Mouse (Mus musculus) heart, embryonic 10.5 days (tissue): Measurements from ENCODE around the gene Kpnb1. TPM values are rescaled to one million over a fixed set of nuclear protein-coding genes. Genes with fewer than 3 reads are reported as not detected.

Source experiments
- DNase-seq: peaks from one replicate; pipeline ENCODE4 v3.0.0-alpha.2; 2017; ENCODE audit warnings: low spot score
- H3K27ac ChIP-seq: fragments of 300-500 bp; sonication (generic); 2 replicates; pipeline ENCODE4 v1.5.1; 2016; ENCODE audit warnings: mild to moderate bottlenecking
- H3K27me3 ChIP-seq: fragments of 300-500 bp; sonication (generic); 2 replicates; pipeline ENCODE4 v1.6.1; 2016; ENCODE audit warnings: mild to moderate bottlenecking; ENCODE audit not compliant: poor library complexity, insufficient read depth, severe bottlenecking
- H3K36me3 ChIP-seq: fragments of 300-500 bp; sonication (generic); 2 replicates; pipeline ENCODE4 v1.6.1; 2016; ENCODE audit warnings: mild to moderate bottlenecking, moderate library complexity
- H3K4me1 ChIP-seq: fragments of 300-500 bp; sonication (generic); 2 replicates; pipeline ENCODE4 v1.6.1; 2016; ENCODE audit warnings: mild to moderate bottlenecking
- H3K4me3 ChIP-seq: fragments of 300-500 bp; sonication (generic); 2 replicates; pipeline ENCODE4 v1.5.1; 2016; ENCODE audit warnings: mild to moderate bottlenecking, moderate library complexity
- H3K9me3 ChIP-seq: fragments of 300-500 bp; sonication (generic); 2 replicates; pipeline ENCODE4 v1.6.1; 2016; ENCODE audit warnings: mild to moderate bottlenecking, moderate library complexity
- WGBS: fragments of 180-500 bp; shearing (Covaris S2); methylation state at CpG from one replicate; pipeline ENCODE4 v1.1.7; 2016; 5-methylcytosine and 5-hydroxymethylcytosine counted together
- polyA plus RNA-seq: library from polyadenylated mRNA; unstranded; fragments of >200 nt; fragmentation: Nextera tagmentation; extraction: Ambion mirVana; gene quantifications from 2 replicates; pipeline ENCODE4 v1.2.1, GENCODE M21; 2016

The Kpnb1 gene
- polyA plus RNA-seq, 1 experiment from 2014 or later, result 72.2 TPM

DNA sequence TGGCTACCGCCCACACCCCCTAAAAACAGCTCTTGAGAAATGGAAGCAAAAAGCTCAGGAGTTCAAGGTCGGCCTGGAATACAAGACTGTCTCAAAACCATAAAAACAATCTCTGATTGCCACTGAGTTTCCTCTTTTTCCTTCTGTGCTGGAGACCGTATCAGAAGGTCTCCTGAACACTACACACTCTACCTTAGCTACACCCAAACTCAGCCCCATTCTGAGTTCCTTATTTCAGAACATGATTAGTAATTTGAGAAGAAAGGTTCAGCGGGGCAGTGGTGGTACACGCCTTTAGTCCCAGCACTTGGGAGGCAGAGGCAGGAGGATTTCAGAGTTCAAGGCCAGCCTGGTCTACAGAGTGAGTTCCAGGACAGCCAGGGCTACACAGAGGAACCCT is 6.6 kb downstream of the Kpnb1 start:
- no peak overlapping the region for H3K27ac ChIP-seq
- WGBS, result 90% methylated on average over 5 of the region's 5 CpGs
- no peak overlapping the region for H3K4me3 ChIP-seq

GRCm38 (mm10) chr11:97178198-97178597 is 9.5 kb downstream of the Kpnb1 start:
- WGBS, result 93% methylated on average over 2 of the region's 2 CpGs
- no peak for DNase-seq
- no peaks in the 10 kb centered on the region for H3K4me1 ChIP-seq
- H3K27me3 ChIP-seq, result no peaks in the 10 kb centered on the region
- H3K4me3 ChIP-seq, result no peak overlapping the region
- H3K27ac ChIP-seq, result no peak overlapping the region
- H3K9me3 ChIP-seq, result no peaks in the 10 kb centered on the region
- peaks cover 99% of the 10 kb centered on the region for H3K36me3 ChIP-seq

More for the DNA sequence above, 6.6 kb downstream of the Kpnb1 start:
- H3K9me3 ChIP-seq, result no peaks in the 10 kb centered on the region
- H3K36me3 ChIP-seq, result peaks cover 99% of the 10 kb centered on the region
- no peaks in the 10 kb centered on the region for H3K27me3 ChIP-seq
- no peak for DNase-seq
- H3K4me1 ChIP-seq, result peaks cover 11% of the 10 kb centered on the region

DNA sequence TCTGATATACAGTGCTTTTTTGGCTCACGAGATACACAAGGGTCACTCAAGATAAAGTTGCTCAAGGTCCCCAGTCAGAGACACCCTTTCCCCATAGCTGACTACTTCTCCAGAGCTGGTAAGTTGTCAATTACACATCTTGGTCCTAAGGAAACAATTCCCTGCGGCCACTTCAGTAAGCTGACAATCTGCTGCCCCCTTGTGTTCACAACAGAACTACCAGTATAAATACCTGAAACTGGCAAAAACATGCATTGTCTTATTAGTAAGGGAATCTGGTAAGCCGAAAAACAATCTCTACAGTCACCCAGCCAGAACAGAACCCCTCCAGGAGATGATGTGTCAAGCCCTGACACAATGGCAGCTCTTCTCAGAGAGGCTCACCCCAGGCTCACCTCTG is 10.8 kb downstream of the Kpnb1 start:
- Histone ChIP-seq H3K9me3 (no peaks in the 10 kb centered on the region), H3K4me3 (no peak overlapping the region), H3K27me3 (no peaks in the 10 kb centered on the region), H3K27ac (no peak overlapping the region), H3K36me3 (peaks cover 99% of the 10 kb centered on the region), H3K4me1 (no peaks in the 10 kb centered on the region)
- 56% methylated on average over 3 of the region's 3 CpGs for WGBS
- DNase-seq, result no peak

DNA sequence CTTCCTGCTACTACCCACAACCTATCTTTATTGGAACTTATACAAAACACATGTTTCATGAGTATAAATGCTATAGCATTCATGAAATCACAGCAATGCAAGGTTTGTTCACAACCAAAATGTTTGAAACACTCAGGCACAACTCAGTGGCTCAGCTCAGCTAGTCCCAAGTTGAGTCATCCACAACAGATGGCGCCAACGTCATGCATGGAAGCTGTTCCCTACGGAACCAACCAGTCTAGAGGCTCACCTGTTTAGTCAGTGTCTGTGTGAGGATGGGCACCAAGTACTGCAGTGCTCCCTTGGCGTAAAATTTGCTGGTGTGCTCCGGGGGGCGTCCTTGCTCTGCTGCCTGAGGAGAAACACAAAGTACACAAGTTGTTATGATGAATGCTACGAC is 12.2 kb downstream of the Kpnb1 start:
- H3K27ac ChIP-seq, result no peak overlapping the region
- no peaks in the 10 kb centered on the region for H3K9me3 ChIP-seq
- peaks cover 99% of the 10 kb centered on the region for H3K36me3 ChIP-seq
- H3K4me3 ChIP-seq, result no peak overlapping the region
- no peaks in the 10 kb centered on the region for H3K27me3 ChIP-seq
- DNase-seq, result no peak
- no peaks in the 10 kb centered on the region for H3K4me1 ChIP-seq
- 94% methylated on average over 7 of the region's 7 CpGs for WGBS

- Histone ChIP-seq H3K27ac (no peak overlapping the region), H3K27me3 (no peaks in the 10 kb centered on the region), H3K9me3 (no peaks in the 10 kb centered on the region), H3K4me1 (no peaks in the 10 kb centered on the region), H3K36me3 (peaks cover 99% of the 10 kb centered on the region), H3K4me3 (no peak overlapping the region)
- WGBS, result 62% methylated on average over 6 of the region's 6 CpGs
- DNase-seq, result no peak
These were observed 27.3 kb downstream of the Kpnb1 start for GRCm38 (mm10) chr11:97160341-97160740.

- WGBS, result 82% methylated on average over 7 of the region's 7 CpGs
- H3K27ac ChIP-seq, result no peak overlapping the region
- H3K4me1 ChIP-seq, result peaks cover 11% of the 10 kb centered on the region
- H3K9me3 ChIP-seq, result no peaks in the 10 kb centered on the region
- DNase-seq, result no peak
- peaks cover 76% of the 10 kb centered on the region for H3K36me3 ChIP-seq
- no peak overlapping the region for H3K4me3 ChIP-seq
- H3K27me3 ChIP-seq, result no peaks in the 10 kb centered on the region
These were observed 30.7 kb downstream of the Kpnb1 start for GRCm38 (mm10) chr11:97156999-97157398.

DNA sequence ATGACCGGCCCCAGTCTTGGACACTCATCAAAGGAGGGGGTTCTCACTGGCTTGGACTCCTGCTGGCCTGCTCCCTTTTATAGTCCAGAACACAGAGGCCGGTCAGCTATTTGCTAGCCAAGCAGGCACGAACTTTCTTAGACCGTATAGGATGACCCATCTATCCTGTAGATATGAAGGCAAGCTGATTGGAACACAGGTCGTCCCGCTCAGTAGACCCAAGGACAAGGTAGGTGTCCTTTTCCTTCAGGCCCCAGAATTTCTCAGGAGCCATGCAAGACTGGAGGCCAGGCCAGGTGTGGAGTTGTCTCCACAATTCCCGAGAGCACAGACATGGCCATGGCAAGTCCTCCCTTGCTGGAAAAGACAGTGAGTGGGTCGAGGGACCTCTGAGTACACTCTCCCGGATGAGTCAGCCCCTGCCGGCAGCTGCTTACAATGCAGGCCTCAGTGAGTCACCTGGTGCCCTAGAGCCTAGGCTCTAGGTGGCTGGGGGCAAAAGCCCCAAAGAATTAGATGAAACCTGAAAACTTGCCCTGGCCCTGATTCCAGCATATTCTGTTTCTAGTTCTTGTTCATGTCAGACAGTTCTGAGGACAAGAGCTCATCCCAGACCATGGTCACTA is 34.9 kb downstream of the Kpnb1 start:
- no peak overlapping the region for H3K27ac ChIP-seq
- H3K36me3 ChIP-seq, result peaks cover 35% of the 10 kb centered on the region
- H3K4me3 ChIP-seq, result no peak overlapping the region
- H3K4me1 ChIP-seq, result peaks cover 47% of the 10 kb centered on the region
- WGBS, result 28% methylated on average over 10 of the region's 10 CpGs
- H3K9me3 ChIP-seq, result no peaks in the 10 kb centered on the region
- no peak for DNase-seq
- H3K27me3 ChIP-seq, result peaks cover 20% of the 10 kb centered on the region

DNA sequence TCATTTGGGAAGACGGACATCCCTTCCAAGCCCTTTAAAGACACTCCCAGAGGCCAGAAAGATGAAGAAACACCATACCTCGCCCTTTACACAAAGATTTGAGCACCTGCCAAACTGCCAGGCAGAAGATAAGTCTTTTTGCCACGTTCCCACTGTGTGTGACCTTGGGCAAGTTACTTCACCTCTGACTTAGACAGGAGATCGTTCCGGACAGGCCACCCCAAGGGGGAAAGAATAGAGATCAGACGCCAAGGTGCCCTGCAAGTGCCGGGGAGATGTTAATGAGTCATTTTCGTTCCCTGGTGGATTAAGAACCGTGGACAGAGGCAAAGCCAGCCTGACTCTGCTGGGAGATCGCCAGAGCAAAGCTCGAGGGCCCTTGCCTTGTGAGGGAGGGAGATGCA is 35.7 kb downstream of the Kpnb1 start:
- peaks cover 31% of the 10 kb centered on the region for H3K36me3 ChIP-seq
- no peaks in the 10 kb centered on the region for H3K9me3 ChIP-seq
- H3K4me3 ChIP-seq, result peak overlapping the region; percentile 83
- WGBS, result 1% methylated on average over 11 of the region's 11 CpGs
- H3K27ac ChIP-seq, result 0 out of 2 replicates have a peak overlapping the region, but pooled peaks have one; percentile 93
- H3K4me1 ChIP-seq, result peaks cover 51% of the 10 kb centered on the region
- no peak for DNase-seq
- peaks cover 20% of the 10 kb centered on the region for H3K27me3 ChIP-seq

- H3K27me3 ChIP-seq, result peaks cover 20% of the 10 kb centered on the region
- WGBS, result 1% methylated on average over 34 of the region's 64 CpGs
- H3K27ac ChIP-seq, result peak within 1 kb of the TSS; percentile 93
- H3K4me1 ChIP-seq, result peaks cover 55% of the 10 kb centered on the region
- H3K4me3 ChIP-seq, result peak within 1 kb of the TSS; percentile 83
- H3K9me3 ChIP-seq, result no peaks in the 10 kb centered on the region
- H3K36me3 ChIP-seq, result peaks cover 27% of the 10 kb centered on the region
- DNase-seq, result no peak
These were observed 36.3 kb downstream of the Kpnb1 start, which contains the start of gene Tbkbp1 for GRCm38 (mm10) chr11:97151343-97151801. Gene Tbkbp1, minus strand, starts transcription at chr11:97151495.

DNA sequence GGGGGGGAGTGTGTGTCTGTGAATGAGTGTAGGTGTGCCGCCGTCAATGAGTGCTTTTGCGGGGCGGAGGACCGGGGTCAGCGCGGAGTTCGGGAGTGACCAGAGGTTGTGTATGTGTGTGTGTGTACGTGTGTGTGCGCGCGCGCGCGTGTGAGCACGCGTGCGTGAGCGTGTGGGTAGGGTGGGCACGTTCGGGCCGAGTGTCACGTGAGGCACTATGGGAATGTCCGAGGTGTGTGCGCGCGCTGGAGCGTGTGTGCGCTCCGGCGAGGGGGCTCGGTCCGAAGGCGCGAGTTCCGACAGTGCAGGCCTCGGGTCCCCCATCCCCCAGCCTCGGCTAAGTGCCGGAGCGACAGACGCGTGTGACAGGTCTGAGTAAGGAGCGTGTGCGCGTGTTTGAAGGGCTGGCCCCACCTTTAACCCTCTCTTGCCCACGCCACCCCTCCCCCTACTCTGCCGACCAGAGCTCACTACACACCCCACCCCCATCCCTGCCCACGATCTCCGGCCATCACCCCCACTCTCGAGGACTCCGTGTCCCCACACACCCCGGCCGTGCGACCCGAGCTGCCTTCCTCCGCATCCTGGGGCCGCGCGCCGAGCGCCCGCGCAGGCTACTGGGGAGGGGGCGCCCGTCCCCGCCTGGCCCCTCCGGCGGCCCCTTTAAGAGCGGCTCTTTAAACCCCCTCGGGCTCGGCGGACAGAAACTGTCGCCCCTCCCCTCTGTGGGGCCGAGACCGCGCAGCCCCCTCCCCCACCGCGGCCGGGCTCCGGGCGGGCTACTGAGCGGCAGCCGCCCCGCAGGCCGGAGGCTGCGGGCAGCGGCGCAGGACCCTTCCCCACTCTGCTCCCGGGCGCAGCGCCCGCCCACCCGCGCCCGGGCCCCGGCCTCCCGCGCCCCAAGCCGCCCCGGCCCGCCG is 37.0 kb downstream of the Kpnb1 start:
- H3K27ac ChIP-seq, result peak overlapping the region; percentile 93
- peak; percentile 84 for DNase-seq
- H3K36me3 ChIP-seq, result peaks cover 26% of the 10 kb centered on the region
- peak overlapping the region; percentile 83 for H3K4me3 ChIP-seq
- H3K27me3 ChIP-seq, result peaks cover 25% of the 10 kb centered on the region
- no peaks in the 10 kb centered on the region for H3K9me3 ChIP-seq
- H3K4me1 ChIP-seq, result peaks cover 62% of the 10 kb centered on the region
- under 1% methylated on average over 101 of the region's 102 CpGs for WGBS

DNA sequence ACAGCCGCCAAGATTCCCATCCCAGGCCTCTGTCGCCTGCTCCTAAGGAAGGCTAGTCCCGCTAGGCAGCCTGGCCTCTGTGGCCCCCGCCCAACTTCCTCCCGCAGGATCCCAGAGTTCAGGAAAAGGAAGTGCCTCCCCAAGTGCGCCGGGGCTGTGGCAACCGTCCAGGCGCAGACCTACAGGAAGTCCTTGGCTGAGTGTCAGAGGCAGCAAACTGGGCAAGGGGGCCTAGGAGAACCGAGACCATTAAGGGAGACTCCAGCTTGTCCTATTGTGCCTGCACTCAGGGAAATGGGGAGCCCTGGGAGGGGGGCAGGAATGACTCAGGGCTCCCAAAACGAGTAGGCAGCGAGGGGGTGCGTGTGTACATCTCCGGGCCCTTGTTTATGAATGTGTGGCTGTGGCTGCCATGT is 37.7 kb downstream of the Kpnb1 start:
- Histone ChIP-seq H3K27me3 (peaks cover 30% of the 10 kb centered on the region), H3K36me3 (peaks cover 25% of the 10 kb centered on the region), H3K27ac (peak overlapping the region; percentile 93), H3K4me1 (peaks cover 67% of the 10 kb centered on the region), H3K4me3 (peak overlapping the region; percentile 83), H3K9me3 (no peaks in the 10 kb centered on the region)
- DNase-seq, result no peak
- WGBS, result 2% methylated on average over 14 of the region's 14 CpGs

DNA sequence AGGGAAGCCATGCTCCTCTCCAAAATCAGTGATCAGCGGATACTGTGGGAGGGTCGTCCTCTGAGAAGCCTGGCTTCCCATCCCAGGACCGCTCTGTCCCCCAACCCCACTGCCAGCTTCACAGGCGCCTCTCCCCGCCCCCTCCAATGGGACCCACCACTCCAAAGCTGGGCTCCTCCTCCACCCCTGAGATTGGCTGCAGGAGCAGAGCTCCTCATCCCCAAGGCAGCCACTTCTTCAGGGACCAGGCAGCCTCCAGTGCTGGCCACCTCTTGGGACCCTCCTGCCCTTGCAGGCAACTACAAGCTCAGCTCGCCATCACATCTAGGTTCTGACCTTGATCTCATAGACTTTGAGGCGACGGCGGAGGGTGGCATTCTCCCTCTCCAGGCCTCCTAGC is 38.7 kb downstream of the Kpnb1 start:
- WGBS, result 17% methylated on average over 9 of the region's 9 CpGs
- DNase-seq, result no peak
- peaks cover 32% of the 10 kb centered on the region for H3K27me3 ChIP-seq
- peak overlapping the region; percentile 83 for H3K4me3 ChIP-seq
- H3K27ac ChIP-seq, result peak overlapping the region; percentile 93
- H3K4me1 ChIP-seq, result peaks cover 74% of the 10 kb centered on the region
- no peaks in the 10 kb centered on the region for H3K9me3 ChIP-seq
- peaks cover 27% of the 10 kb centered on the region for H3K36me3 ChIP-seq

GRCm38 (mm10) chr11:97148591-97148990 is 39.1 kb downstream of the Kpnb1 start:
- H3K27ac ChIP-seq, result peak overlapping the region; percentile 93

More at GRCm38 (mm10) chr11:97148591-97148990, 39.1 kb downstream of the Kpnb1 start:
- Histone ChIP-seq H3K9me3 (no peaks in the 10 kb centered on the region), H3K27me3 (peaks cover 35% of the 10 kb centered on the region), H3K36me3 (peaks cover 31% of the 10 kb centered on the region), H3K4me3 (peak overlapping the region; percentile 83), H3K4me1 (peaks cover 78% of the 10 kb centered on the region)
- 28% methylated on average over 12 of the region's 12 CpGs for WGBS
- DNase-seq, result no peak
